Mouse (Mus musculus) layer of hippocampus, adult 2 months (tissue): ENCODE results near the gene Zmynd10. TPM values are rescaled to one million over a fixed set of nuclear protein-coding genes. Genes with fewer than 3 reads are reported as not detected.
A peak's percentile ranks its signal among the peaks of the same experiment; 100 is the strongest.

Source experiments
- DNase-seq, 2 experiments: peaks; one replicate each; pipeline ENCODE4 v3.0.0; 2022; ENCODE audit warnings: low spot score in 2 of 2
- H3K27ac ChIP-seq: fragments of 200-600 bp; 2 replicates; pipeline ENCODE4 v1.8.1; 2022
- H3K4me3 ChIP-seq: fragments of 200-600 bp; 2 replicates; pipeline ENCODE4 v1.8.1; 2022; ENCODE audit warnings: mild to moderate bottlenecking
- CTCF ChIP-seq: fragments of 200-600 bp; conservative IDR thresholded peaks from 2 replicates; pipeline ENCODE4 v1.8.1; 2022; ENCODE audit warnings: antibody characterized with exemption, mild to moderate bottlenecking, moderate library complexity
- total RNA-seq, 2 experiments: library from RNA; stranded (reverse); gene quantifications; 2 replicates each; pipeline ENCODE4 v1.2.3; 2021

Zmynd10 gene
- total RNA-seq, 2 experiments from 2014 or later, result 4.7 to 5.7 TPM

- DNase-seq, result peak in 1 of 2 experiments; percentile 33
- Histone ChIP-seq H3K4me3 (no peak overlapping the region), H3K27ac (peak overlapping the region; percentile 92)
- TF ChIP-seq CTCF, result no peak
Measured at GRCm38 (mm10) chr9:107579023-107579900, 32.2 kb downstream of the Zmynd10 start.

GRCm38 (mm10) chr9:107580501-107581317 lies 33.6 kb downstream of the Zmynd10 start, which contains the start of gene Hyal3:
Gene Hyal3, plus strand, starts transcription at chr9:107580818.
- peak; percentile 85 to 93 for DNase-seq
- TF ChIP-seq CTCF, result no peak
- Histone ChIP-seq H3K4me3 (peak within 1 kb of the TSS; percentile 72), H3K27ac (peak within 1 kb of the TSS; percentile 92)

DNA sequence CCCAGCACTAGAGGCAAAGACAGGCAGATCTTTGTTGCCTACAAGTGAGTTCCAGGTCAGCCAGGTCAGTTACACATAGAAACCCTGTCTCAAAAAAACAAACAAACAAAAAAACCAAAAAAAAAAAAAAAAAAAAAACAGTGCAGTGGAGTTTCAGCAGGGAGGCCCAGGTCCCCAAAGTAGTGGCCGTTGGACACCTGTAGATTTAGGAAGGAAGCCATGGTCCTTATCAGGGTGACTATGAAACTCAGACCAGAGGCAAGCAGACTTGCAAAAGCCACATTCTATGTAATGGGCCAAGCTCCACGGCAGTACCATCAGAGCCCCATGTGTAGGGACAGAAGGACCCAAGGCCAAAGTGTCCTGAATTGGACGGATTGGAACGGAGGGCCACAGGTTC lies 34.5 kb downstream of the Zmynd10 start:
- no peak for TF ChIP-seq CTCF
- no peak overlapping the region for H3K27ac ChIP-seq
- H3K4me3 ChIP-seq, result peak overlapping the region; percentile 72; the same call in 1 of the 2 replicates
- no peak for DNase-seq

DNA sequence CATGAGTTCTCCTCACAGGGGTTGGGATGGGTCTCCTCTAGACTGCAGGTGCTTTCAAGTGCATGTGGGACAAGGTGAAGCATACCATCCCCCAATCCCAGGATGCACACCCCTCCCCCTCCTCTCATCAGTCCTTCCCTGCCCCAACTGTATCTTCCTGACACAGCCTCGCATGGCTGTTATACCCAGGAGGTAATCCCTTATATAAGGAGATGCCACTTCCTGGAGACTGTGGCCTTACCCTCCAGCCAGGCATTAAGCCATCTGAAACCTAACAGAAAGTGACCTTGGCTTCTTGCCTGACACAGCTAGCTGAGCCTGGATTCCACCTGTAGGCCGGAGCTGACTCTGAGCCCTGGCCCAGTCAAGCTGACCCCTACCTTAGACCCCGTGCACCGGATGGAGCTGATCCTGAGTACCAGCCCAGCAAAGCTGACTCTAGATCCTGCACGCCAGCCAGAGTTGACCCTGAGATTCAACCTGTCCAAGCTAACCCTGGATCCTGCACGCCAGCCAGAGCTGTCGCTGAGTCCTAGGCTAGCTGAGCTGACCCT lies 35.5 kb downstream of the Zmynd10 start:
- no peak overlapping the region for H3K4me3 ChIP-seq
- no peak for TF ChIP-seq CTCF
- no peak overlapping the region for H3K27ac ChIP-seq
- no peak for DNase-seq

- TF ChIP-seq CTCF, result no peak
- no peak overlapping the region for H3K4me3 ChIP-seq
- H3K27ac ChIP-seq, result no peak overlapping the region
- no peak for DNase-seq
Measured at GRCm38 (mm10) chr9:107583174-107583573, 36.1 kb downstream of the Zmynd10 start.

DNA sequence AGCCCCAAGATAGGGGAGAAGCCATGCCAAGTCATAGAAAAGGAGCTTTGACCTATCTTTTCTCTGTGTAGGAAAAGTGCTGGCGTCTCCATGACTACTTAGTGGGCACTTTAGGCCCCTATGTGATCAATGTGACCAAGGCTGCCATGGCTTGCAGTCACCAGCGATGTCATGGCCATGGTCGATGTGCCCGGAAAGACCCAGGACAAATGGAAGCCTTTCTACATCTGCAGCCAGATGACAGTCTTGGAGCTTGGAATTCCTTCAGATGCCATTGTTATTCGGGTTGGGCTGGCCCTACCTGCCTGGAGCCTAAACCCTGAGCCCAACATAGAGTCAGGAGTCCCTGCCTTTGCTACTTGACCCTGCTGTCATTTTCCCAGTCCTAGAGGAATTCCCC lies 39.4 kb downstream of the Zmynd10 start:
- H3K27ac ChIP-seq, result no peak overlapping the region
- DNase-seq, result no peak
- H3K4me3 ChIP-seq, result no peak overlapping the region
- no peak for TF ChIP-seq CTCF

- H3K27ac ChIP-seq, result peak within 1 kb of the TSS; percentile 76
- peak; percentile 95 to 99 for DNase-seq
- H3K4me3 ChIP-seq, result peak within 1 kb of the TSS; percentile 74
- TF ChIP-seq CTCF, result no peak
Measured at GRCm38 (mm10) chr9:107586974-107587832, 40.1 kb downstream of the Zmynd10 start, which contains the start of gene Ifrd2. Gene Ifrd2, plus strand, starts transcription at chr9:107587642.

DNA sequence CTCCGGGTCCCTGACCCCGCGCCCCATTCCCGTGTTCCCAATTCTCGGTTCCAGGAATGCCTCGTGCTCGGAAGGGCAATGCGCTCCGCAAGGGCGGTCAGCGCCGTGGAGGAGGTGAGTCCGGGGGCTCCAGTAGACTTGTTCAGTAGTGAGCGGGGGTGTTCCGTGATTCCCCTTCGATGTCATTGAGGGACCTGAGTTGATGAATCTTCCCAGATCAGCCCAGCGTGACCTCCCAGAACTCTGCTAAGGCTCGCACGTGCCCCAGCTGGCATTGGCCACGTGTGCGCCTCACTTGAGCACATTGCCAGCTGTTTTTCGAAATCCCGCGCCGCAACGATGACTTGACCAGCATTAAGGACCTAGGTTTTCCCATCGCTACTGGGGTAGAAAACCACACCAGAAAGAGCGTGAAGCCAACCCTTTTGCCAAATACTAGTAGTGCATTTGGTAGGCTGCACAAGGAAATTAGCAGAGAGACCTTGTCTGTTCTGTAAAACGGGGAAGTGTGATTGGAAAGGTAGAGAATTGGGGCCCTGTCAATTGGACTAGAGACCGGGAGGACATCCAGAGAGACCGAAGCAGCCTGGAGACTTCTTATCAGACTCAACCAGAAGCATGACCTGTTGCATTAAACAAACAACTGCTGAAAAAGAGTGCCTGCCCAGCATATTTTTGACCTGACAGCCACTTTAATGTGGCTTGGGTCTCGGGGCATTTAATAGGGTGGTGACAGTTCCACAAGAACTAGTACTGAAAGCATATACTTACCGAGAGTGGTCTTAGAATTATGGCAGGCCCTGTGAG lies 40.9 kb downstream of the Zmynd10 start:
- DNase-seq, result peak in 1 of 2 experiments; percentile 31
- Histone ChIP-seq H3K4me3 (peak overlapping the region; percentile 74), H3K27ac (peak overlapping the region; percentile 76)
- no peak for TF ChIP-seq CTCF

DNA sequence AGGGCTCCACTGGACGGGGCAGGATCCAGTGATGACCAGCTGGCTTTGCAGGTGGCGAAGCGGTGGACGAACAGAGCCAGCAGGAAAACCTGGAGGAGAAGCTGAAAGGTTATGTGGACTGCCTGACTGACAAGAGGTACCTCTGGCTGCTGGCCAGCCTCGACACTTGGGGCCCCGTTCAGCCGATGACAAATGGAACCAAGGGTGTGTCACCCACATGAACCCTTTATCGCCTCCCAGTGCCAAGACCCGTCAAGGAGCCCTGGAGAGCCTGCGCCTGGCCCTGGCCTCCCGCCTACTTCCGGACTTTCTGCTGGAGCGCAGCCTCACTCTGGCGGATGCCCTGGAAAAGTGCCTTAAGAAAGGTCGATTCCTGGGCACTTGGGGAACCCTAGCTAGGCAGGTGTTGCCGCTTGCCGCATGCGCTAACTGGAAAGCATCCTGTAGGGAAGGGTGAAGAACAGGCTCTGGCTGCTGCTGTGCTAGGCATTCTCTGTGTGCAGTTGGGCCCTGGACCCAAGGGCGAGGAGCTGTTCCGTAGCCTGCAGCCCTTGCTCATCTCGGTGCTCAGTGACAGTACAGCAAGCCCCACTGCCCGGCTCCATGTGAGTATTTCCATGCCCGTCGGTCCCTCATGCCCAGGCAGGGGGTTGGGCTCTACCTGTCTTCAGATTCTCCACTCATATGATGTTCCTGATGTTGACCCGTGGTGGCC lies 43.1 kb downstream of the Zmynd10 start:
- TF ChIP-seq CTCF, result no peak
- no peak overlapping the region for H3K4me3 ChIP-seq
- H3K27ac ChIP-seq, result no peak overlapping the region
- DNase-seq, result no peak

DNA sequence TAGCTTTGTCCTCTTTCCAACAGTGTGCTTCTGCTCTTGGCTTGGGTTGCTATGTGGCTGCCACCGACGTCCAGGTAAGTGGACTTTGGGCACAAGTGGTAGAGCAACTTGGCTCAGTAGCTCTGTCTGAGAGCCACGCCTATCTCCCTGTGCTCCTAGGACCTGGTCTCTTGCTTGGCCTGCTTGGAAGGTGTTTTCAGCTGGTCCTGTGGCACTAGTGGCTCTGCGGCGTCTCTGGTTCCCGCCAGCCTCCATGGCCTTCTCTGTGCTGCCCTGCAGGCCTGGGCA lies 43.6 kb downstream of the Zmynd10 start:
- no peak for TF ChIP-seq CTCF
- no peak for DNase-seq
- Histone ChIP-seq H3K4me3 (no peak overlapping the region), H3K27ac (no peak overlapping the region)
